ENCODE assay signal across 10 mouse cellular contexts in the genomic region with DNA sequence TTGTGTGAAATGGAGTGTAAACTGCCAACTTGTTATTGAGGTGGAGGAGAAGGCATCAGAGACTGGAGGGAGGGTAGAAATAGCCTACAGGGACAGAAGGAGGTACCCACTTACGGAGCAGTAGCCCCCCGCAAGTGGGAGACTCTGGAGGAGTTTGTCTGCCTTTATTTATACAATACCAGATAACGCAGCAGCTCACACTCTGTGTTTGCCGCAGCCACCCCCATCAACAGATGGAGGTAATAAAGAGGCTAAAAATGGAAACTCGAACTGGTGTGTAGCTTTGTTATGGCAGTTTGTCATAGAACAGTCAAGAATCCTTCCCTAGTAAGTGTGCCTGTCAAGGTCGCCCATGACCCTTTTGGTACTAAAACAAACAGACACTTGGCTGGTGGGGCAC.
"Had no signal": no experiment of that assay in that cellular context is flagged by ENCODE, and none has a peak within 500 bp of the region (broad histone marks: within the 10 kb centered on the region; RNA-seq: fewer than 3 reads in every experiment).

No protein-coding gene starts in this region.

- ATAC-seq: intestine, postnatal 0 days; liver, postnatal 0 days; lung, postnatal 0 days had no signal

- DNase-seq: kidney, adult 2 months; kidney, postnatal 25 days; liver, postnatal 0 days; lung, embryonic 14.5 days; midbrain, embryonic 14.5 days; thymus, adult 2 months; thymus, postnatal 14 days; thymus, postnatal 4 days had no signal
